Mouse (Mus musculus): ENCODE data around the gene Vmn1r122.
"Not testable (repeated sequence)": the region's sequence is repeated elsewhere in the genome, so short reads cannot be mapped to it uniquely, and the experiment has no call there.

DNA sequence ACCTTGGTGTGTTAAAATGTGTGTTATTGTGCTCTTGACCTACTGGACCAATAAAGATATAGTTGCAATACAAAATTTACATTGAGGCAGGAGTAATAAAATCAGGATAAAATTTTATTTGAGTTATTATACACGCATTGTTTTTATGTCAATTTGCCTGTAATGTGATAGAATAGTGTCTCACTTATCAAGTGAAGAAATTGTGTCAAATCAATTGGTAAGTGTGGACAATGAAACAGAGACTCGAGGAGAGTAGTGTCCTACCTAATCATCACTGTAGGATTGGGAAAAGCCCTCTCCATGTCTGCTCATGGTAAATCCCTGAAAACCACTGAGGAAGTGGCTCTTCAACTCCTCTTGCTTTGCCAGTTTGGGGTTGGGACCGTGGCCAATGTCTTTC, 28.0 kb upstream of the Vmn1r122 start, which contains the start of gene Vmn1r123:
- TF ChIP-seq CTCF (IDR thresholded peaks at IDR 0.05; ENCODE audit: low read depth, low read length); POLR2A (IDR thresholded peaks at IDR 0.05; ENCODE audit: extremely low read depth, insufficient read depth, low read length): not testable (repeated sequence)

Measured in liver, adult 2 months (tissue).